Mouse (Mus musculus) adrenal gland, adult (tissue): ENCODE results near the gene Cyp2t4.

Source experiments
- DNase-seq, 2 experiments: peaks; one replicate each; pipeline ENCODE4 v3.0.0; 2022 to 2023; ENCODE audit warnings: low spot score in 1 of 2; ENCODE audit not compliant: inconsistent age in 2 of 2

Gene Cyp2t4

DNA sequence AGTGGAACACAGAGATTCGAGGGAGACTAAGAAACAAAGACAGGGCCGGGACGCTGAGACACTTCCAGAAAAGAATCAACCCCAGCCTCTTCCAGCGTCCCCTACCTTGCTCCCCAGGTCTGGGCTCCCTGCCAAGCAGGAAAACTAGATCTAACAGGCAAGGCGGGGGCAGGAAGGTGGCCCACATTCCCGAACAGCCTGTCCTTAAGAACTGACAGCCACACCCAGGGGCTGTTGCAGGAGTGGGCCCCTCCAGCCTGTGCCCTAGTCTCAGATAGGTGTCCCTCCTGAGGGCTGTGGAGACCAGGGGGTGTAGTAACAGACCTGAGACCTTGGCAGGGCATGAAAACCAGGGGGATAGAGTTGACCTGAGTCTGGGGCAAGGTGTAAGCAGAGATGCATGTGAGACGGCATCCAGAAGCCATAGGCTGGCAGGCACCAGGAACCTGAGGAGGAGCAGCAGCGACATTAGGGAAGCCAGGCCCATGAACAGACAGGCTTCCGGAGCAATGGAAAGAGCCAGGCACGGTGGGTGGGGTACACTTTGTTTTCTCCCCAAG is at the start of gene Cyp2t4:
TSS of gene Cyp2t4 (plus strand) at position 510 of the 560 bp plus-strand sequence.
- DNase-seq: peak in 1 of 2 experiments; percentile 54

DNA sequence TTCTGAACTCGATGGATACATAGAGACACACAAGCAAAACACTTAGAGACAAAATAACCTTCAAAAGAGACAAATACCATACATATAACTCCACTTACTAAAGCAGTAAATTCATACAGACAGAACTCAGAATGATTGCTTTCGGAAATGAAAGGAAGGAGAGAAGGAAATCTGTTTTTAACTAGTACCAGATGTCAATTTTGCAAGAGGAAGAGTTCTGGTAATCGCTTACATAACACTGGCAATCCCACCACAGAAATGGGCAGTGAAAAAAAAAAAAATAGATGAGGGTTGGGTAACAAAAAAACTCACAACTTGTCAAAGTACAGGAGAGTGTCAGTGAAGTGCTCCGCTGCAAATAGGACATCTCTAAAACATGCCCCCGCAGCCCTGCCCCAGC is 48.6 kb upstream of the Cyp2t4 start:
- no peak for DNase-seq

DNA sequence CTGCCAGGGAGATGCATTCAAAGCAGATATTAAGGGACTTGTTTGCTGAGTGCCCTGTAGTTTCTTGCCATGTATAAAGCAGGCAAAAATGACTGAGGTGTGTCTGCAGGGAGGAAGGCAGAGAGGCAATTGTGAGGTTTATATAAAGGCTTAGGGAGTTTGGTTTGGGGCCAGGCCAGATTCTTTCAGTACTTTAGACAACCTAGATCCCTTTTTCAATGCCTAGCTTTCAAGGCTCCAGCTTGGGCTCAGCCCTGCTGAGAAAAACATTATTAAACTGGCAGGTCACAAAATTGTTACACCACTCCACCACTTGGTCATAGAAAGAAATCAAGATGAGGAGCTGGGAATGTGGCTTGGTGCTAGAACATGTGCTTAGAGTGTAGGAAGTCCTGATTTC is 43.2 kb upstream of the Cyp2t4 start:
- DNase-seq: peak in 1 of 2 experiments; percentile 13

DNA sequence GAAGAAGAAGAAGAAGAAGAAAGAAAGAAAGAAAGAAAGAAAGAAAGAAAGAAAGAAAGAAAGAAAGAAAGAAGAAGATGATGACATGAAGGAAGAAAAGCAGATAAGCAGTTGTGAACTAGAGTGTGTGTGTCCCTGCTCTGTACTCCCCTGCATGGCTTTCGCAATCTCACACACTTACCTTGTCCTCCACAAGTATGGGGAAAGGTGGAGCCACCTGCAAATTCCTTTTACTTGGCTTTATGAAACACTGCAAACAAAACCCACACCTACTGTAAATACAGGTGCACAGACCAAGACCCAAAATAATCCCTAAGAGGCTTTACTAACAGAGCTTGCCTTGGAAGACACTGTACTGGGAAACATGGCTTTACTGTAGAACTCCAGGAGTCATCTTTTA is 42.5 kb upstream of the Cyp2t4 start:
- DNase-seq: no peak

DNA sequence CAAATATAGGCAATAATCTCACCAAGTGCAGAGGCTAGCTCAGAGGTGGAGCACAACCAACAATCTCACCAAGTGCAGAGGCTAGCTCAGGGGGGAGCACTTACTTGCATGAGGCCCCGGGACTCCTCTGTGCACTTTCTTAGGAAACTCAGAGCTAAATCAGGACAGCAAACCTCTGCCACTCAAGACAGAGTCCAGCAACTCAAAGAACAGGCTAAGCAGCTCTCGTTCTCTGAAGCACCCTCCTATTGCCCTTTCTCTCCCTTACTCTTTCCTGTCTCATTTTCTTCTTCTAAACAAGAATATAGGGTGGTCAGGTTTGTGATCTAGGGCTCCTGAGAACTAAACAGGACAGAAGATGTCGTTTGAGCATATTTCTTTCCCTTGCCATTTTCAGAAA is 41.5 kb upstream of the Cyp2t4 start:
- peak in 1 of 2 experiments; percentile 9 for DNase-seq

DNA sequence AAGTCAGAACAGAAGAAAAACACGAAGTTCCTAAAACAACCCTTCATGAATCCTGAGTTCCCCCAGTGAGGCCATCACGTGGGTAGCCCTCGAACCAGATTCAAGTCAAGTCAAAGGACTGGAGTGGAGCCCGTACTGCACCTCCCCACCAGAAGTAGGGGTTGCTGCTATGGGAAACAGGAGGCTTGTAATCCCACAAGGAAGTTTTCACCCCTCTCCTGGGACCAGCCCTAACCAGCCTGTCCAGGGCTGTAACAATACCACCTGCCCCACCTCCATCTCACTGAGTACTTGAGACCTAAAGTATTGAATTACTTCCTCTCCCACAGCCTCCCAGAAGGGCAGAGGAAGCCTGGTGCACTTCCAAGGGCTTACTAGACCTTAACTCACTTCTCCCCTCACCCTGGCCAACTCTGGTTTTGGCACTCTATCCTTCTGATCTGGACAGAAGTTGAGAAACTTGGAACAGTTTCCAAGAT is 35.4 kb upstream of the Cyp2t4 start:
- DNase-seq: peak in 1 of 2 experiments; percentile 80

DNA sequence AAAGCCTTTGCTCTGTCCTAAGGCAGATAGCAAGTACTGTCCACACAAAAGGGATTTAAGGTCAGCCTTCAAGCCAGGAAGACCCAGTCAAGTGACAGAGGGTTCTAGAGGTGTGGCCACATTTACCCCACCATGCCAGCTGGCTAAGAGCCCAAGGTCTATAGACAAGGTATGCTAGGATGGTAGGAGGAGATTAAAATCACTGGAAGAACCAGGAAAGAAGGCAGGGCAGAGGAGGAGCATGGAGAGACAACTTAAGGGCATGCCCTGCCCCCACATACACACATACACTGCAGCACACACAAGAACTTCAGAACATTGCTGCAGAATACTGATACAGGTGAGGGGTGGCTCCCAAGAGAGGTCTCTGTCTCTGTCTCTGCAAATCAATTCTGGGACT is 33.8 kb upstream of the Cyp2t4 start, which contains the start of gene Cyp2f2:
TSS of gene Cyp2f2 (plus strand) at position 234 of the 400 bp plus-strand sequence.
- DNase-seq: peak; percentile 38 to 86

DNA sequence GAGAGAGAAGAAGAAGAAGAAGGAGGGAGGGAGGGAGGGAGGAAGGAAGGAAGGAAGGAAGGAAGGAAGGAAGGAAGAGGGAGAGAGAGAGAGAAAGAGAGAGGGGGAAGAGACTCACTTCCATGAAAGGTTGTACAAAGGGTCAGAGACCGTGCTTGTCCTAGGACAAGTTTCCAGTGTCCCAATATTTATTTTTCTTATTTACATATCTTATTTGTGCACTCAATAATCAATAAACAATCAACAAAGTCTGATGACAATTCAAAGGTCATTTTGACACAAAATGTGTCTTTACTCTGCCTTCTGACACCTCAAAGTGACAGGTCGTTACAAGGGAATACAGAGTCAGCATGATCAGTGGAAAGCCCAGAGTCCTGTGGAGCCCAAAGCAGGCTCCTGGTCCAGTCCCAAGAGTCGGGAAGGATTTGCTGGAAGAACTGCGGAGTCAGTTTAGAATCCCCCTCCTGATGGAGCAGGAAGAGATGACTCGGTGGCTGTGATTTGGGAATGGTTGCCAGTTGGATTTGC is 29.1 kb upstream of the Cyp2t4 start:
- no peak for DNase-seq

DNA sequence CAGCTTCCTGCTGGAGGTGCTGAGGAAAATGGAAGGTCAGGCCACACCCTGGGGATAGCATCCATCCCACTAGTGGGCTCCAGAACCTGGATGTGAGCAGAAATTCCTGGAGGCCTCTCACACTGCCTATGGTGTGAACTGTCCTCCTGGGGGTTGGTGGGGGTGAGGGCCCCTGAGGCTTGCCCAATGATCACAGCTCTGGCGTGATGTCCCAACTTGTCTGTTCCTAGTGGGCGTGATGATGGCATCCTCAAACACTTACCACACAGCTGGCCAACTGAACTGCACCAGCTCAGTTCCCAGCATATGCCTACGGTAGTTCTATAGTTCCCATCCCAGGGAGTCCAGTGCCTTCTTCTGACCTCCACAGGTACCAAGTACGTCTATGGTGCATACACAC is 28.5 kb upstream of the Cyp2t4 start:
- no peak for DNase-seq

DNA sequence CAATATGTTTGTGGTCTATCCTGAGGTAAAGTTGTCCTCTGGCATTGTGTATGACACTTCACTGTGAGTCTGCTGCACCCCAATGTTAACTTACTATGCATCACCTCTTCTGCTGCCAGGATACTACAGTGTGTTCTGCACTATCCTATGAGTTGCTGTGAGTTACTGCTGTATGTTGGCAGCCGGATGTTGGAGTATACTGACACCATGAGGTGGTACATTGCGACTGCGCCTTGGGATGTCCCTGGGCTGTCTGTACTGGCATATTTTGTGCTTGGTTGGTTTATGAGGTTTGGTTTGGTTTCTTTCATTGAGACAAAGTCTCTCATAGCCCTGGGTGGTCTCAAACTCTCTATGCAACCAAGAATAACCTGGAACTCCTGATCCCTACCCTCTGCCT is 25.4 kb upstream of the Cyp2t4 start:
- DNase-seq: peak; percentile 43 to 80

DNA sequence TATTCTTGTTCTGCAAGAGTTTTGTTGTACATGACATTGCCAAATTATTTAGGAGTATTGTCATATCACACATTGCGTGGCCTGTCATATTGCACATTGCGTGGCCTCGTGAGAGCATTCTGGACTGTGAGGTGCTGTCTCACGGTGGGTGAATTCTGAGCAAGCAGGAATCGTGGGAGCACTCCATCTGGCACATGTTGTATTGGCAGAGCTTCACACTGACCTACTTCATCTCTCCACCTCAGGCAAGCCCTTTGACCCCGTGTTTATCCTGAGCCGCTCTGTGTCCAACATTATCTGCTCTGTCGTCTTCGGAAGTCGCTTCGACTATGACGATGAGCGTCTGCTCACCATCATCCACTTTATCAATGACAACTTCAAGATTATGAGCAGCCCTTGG is 24.6 kb upstream of the Cyp2t4 start:
- no peak for DNase-seq

DNA sequence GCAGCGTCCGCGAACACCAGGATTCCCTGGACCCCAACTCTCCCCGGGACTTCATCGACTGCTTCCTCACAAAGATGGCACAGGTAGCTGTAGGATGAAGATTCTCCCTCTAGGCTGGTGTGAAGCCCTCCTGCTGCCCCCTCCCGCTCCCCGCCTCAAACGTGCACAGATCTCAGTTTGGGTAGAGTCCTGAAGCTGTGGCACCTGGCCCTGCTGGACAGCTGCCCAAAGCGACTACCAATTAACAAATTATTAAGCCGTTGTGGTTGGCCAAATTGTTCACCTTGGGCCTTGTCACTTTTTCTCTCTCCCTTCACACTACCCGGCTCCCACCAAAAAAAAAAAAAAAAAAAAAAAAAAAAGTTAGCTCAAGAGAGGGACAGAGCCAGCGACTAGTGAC is 23.7 kb upstream of the Cyp2t4 start:
- DNase-seq: no peak

DNA sequence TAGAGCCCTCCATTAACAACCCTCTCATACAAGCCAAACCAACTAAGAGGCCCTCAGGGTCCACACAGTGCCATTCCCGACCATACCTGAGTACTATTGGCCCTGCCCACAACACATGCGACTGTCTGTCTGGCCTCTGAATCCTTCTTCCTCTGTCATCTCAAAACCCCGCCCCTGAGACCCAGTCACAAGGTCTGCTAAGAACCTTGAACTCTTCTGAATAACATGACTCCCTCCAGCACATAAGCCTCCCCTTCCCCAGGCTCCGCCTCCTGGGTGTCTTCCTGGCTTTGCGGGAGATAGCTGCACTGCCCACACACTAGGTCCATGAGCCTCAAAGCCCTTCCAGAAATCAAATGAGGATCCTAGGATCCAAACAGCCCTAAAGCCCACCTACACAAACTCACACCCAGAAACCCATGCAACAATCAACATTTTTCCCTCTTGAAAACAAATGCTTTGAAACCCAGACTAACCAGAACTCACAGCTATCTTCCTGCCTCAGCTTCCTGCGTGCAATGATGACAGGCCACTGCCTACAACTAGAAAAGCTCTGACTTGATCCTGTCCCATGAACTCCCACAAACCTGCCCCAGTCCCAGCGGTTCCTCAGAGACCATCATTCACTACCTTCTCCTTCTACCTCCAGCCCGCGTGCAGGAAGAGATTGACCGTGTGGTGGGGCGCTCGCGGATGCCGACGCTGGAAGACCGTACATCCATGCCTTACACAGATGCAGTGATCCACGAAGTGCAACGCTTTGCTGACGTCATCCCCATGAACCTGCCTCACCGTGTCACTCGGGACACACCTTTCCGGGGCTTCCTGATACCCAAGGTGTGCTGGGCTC is 22.8 kb upstream of the Cyp2t4 start:
- peak in 1 of 2 experiments; percentile 61 for DNase-seq

DNA sequence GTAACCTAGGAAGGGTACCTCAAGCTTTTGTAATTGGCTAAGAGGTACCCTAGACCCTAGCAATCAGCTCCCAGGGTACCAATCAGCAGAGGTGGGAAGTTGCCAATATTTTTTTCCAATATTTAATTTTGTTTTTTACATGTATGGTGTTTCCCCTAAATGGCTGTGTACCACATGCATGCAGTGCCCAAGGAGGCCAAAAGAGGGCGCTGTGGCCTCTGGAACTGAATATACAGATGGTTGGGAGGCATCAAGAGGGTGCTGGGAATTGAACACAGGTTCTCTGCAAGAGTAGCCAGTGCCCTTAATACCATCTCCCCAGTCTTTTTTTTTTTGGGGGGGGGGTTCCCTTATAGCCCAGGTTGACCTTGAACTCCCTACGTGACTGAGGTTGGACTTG is 22.1 kb upstream of the Cyp2t4 start:
- no peak for DNase-seq

DNA sequence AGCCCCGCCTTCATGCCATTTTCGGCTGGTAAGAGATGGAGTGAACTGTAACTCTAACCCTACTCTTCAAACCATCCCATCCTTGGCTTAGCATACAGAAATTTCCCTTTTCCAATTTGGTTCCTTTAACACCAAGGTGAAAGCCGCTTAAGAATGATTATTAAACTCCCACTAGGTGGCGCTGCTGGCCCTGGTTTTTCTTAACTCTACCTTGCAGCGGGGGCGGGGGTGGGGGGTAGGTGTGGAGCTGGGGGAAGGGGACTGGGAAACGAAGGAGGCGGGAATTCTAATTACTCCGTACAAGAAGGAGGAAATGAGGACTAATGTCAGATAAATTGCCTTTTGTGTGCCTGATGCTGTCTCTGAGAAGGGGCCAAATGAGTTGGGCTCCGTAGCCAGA is 20.9 kb upstream of the Cyp2t4 start:
- peak; percentile 45 to 84 for DNase-seq

DNA sequence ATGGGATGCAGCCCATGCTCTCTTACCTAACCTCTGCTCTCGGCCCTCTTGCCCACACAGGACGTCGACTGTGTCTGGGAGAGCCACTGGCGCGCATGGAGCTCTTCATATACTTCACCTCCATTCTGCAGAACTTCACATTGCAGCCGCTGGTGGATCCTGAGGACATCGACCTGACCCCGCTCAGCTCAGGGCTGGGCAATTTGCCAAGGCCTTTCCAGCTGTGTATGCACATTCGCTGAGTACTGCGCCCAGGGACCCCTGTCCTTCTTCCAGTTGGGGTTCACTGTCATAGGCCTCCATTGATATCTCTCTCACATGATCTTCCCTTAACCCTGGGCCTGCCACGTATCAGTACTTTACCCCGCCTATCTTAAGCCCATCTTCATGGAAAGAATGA is 20.4 kb upstream of the Cyp2t4 start:
- peak in 1 of 2 experiments; percentile 61 for DNase-seq

DNA sequence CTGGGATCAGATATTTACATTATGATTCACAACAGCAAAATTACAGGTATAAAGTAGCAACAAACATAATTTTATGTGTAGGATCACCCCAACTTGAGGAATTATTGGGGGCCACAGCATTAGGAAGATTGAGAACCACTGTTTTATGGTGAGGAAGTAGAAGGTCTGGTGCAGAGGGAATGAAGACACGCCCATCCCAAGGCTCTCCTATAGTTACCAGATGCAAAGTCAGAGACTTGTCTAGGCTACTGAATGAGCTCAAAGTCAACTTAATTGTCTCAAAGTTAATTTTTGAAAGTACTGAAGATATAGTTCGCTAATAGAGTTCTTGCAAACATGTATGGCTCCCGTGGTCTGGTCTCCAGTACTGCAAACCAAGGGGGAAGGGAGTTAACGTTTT is 19.8 kb upstream of the Cyp2t4 start:
- DNase-seq: no peak

DNA sequence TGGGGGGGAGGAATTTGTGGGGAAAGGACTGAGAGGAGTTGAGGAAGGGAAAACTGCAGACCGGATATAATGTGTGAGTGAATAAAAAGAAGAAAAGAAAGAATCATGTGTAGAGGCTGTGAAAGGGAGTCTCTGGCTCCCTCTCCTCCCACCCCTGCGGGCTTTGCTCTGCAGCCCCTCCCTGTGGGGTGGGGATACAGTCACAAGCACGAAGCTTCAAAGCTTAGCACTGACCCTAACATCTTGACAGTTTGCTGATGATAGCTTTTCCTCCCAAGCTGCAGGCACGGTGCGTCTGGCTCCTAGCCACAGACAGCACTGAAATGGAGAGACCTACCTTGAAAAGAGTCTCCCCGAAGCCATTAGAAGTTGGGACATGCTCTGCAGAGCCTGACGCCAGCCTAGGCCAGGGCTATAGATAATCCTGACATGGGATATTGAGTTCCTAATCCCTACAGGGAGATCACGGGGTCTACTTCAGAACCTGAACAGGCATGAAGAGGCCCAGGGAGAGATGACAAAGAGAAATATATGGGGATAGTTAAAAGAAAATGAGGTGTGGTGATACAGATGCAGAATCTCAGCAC is 17.0 kb upstream of the Cyp2t4 start:
- DNase-seq: no peak

DNA sequence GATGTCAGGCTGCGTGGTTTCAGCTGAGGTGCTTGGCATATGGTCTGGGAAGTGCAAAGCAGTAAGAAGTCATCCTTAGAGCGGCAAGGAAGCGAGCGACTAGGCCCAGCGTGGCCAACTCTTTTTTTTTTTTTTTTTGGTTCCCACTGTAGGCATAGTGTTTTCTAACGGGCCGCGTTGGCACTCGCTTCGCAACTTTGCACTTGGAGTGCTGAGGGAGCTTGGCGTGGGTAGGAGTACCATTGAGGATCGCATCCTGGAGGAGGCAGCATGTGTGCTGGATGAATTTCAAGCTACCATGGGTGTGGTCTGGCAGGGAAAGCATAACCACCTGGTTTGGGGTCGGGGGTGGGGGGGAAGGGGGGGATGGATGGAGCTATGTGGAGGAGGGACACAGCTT is 2.5 kb downstream of the Cyp2t4 start:
- DNase-seq: peak in 1 of 2 experiments; percentile 17

DNA sequence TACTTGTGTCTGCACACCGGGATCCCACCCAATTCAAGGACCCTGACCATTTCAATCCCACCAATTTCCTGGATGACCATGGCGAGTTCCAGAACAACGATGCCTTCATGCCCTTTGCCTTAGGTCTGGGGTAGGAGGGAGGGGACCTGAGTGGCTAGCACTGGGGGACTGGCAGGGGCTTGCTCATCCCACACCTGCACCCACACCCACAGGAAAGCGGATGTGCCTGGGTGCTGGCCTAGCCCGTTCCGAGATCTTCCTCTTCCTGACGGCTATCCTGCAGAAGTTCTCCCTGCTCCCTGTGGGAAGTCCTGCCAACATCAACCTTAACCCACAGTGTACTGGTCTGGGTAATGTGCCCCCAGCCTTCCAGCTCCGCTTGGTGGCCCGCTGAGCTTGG is 4.7 kb downstream of the Cyp2t4 start:
- peak in 1 of 2 experiments; percentile 28 for DNase-seq

DNA sequence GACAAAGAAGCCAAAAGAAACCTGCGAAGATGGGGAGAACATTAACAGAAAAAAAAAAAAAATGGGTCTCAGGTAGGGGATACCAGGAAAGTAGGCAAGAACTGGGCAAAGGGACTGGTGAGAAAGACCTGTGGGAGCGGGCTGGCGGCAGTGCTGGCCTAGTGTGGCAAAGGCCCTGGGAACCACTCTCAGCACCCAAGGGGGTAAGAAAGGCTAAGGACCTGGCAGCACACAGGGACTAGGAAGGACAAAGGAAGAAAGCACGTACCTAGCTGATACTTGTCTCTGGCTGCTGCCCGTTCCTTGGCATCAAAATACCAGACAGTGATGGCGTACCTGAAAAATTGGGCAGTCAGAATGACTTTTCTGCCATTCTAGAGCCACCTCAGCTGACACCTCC is 5.7 kb downstream of the Cyp2t4 start:
- no peak for DNase-seq

DNA sequence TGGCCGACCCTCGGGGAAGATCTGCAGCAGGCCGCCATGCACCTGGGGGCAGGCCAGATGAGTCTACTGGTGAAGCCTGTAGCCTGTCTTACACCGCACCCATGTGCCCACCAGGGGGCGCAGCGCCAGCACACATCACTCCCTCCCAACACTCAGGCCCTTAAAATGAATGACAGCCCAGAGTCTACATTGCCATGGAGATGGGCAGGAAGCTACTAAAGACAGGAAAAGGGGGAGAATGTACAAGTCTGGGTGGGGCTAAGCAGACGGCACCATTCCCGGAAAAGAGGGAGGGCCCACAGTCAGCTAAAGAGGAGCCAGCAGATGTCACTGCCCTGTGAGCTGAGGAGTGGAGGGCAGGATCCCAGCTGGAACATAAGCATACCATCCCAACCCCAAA is 6.4 kb downstream of the Cyp2t4 start:
- DNase-seq: peak; percentile 88 to 95
